Mouse (Mus musculus): ENCODE measurements around the gene Fignl1. TPM values are rescaled to one million over a fixed set of nuclear protein-coding genes. Genes with fewer than 3 reads are reported as not detected.

Fignl1 gene
- polyA plus RNA-seq, 1 experiment, result 24.4 TPM

GRCm38 (mm10) chr11:11848467-11848866 lies 39.7 kb upstream of the Fignl1 start:
- no peak overlapping the region for H3K4me3 ChIP-seq (ENCODE audit: insufficient read depth, low read length)
- H3K4me1 ChIP-seq (ENCODE audit: control insufficient read depth, insufficient read depth, low read length), result peaks cover 16% of the 10 kb centered on the region
- TF ChIP-seq CTCF (IDR thresholded peaks at IDR 0.05; ENCODE audit: borderline replicate concordance, insufficient read depth, low read length) (no peak), POLR2A (IDR thresholded peaks at IDR 0.05; ENCODE audit: low read depth, low read length) (no peak)
- H3K27ac ChIP-seq (ENCODE audit: insufficient read depth, low read length), result no peak overlapping the region

- peaks cover 10% of the 10 kb centered on the region for H3K4me1 ChIP-seq (ENCODE audit: control insufficient read depth, insufficient read depth, low read length)
- TF ChIP-seq POLR2A (IDR thresholded peaks at IDR 0.05; ENCODE audit: low read depth, low read length), result no peak
- no peak for TF ChIP-seq CTCF (IDR thresholded peaks at IDR 0.05; ENCODE audit: borderline replicate concordance, insufficient read depth, low read length)
- no peak overlapping the region for H3K4me3 ChIP-seq (ENCODE audit: insufficient read depth, low read length)
- 0 out of 2 replicates have a peak overlapping the region, but pooled peaks have one; percentile 16 for H3K27ac ChIP-seq (ENCODE audit: insufficient read depth, low read length)
Observed at GRCm38 (mm10) chr11:11845044-11845443, 36.3 kb upstream of the Fignl1 start.

GRCm38 (mm10) chr11:11844367-11844971 lies 35.7 kb upstream of the Fignl1 start:
- TF ChIP-seq POLR2A (IDR thresholded peaks at IDR 0.05; ENCODE audit: low read depth, low read length) (no peak), CTCF (IDR thresholded peaks at IDR 0.05; ENCODE audit: borderline replicate concordance, insufficient read depth, low read length) (peak; percentile 79)
- peak overlapping the region; percentile 16; the same call in 1 of the 2 replicates for H3K27ac ChIP-seq (ENCODE audit: insufficient read depth, low read length)
- H3K4me3 ChIP-seq (ENCODE audit: insufficient read depth, low read length), result no peak overlapping the region
- peaks cover 8% of the 10 kb centered on the region for H3K4me1 ChIP-seq (ENCODE audit: control insufficient read depth, insufficient read depth, low read length)

- Histone ChIP-seq H3K27ac (ENCODE audit: insufficient read depth, low read length) (no peak overlapping the region), H3K4me1 (ENCODE audit: control insufficient read depth, insufficient read depth, low read length) (peaks cover 6% of the 10 kb centered on the region), H3K4me3 (ENCODE audit: insufficient read depth, low read length) (no peak overlapping the region)
- TF ChIP-seq POLR2A (IDR thresholded peaks at IDR 0.05; ENCODE audit: low read depth, low read length) (no peak), CTCF (IDR thresholded peaks at IDR 0.05; ENCODE audit: borderline replicate concordance, insufficient read depth, low read length) (no peak)
Observed at GRCm38 (mm10) chr11:11841590-11841989, 32.8 kb upstream of the Fignl1 start.

- Histone ChIP-seq H3K4me1 (ENCODE audit: control insufficient read depth, insufficient read depth, low read length) (peaks cover 6% of the 10 kb centered on the region), H3K27ac (ENCODE audit: insufficient read depth, low read length) (0 out of 2 replicates have a peak overlapping the region, but pooled peaks have one; percentile 17), H3K4me3 (ENCODE audit: insufficient read depth, low read length) (no peak overlapping the region)
- no peak for TF ChIP-seq POLR2A (IDR thresholded peaks at IDR 0.05; ENCODE audit: low read depth, low read length)
- TF ChIP-seq CTCF (IDR thresholded peaks at IDR 0.05; ENCODE audit: borderline replicate concordance, insufficient read depth, low read length), result no peak
Observed at GRCm38 (mm10) chr11:11840746-11841145, 32.0 kb upstream of the Fignl1 start.

GRCm38 (mm10) chr11:11839874-11840273 lies 31.1 kb upstream of the Fignl1 start:
- Histone ChIP-seq H3K27ac (ENCODE audit: insufficient read depth, low read length) (no peak overlapping the region), H3K4me3 (ENCODE audit: insufficient read depth, low read length) (no peak overlapping the region), H3K4me1 (ENCODE audit: control insufficient read depth, insufficient read depth, low read length) (peaks cover 6% of the 10 kb centered on the region)
- TF ChIP-seq POLR2A (IDR thresholded peaks at IDR 0.05; ENCODE audit: low read depth, low read length), result no peak
- TF ChIP-seq CTCF (IDR thresholded peaks at IDR 0.05; ENCODE audit: borderline replicate concordance, insufficient read depth, low read length), result no peak

- no peak for TF ChIP-seq POLR2A (IDR thresholded peaks at IDR 0.05; ENCODE audit: low read depth, low read length)
- no peak for TF ChIP-seq CTCF (IDR thresholded peaks at IDR 0.05; ENCODE audit: borderline replicate concordance, insufficient read depth, low read length)
- no peak overlapping the region for H3K4me3 ChIP-seq (ENCODE audit: insufficient read depth, low read length)
- H3K27ac ChIP-seq (ENCODE audit: insufficient read depth, low read length), result peak overlapping the region; percentile 1; the same call in 1 of the 2 replicates
- H3K4me1 ChIP-seq (ENCODE audit: control insufficient read depth, insufficient read depth, low read length), result peaks cover 4% of the 10 kb centered on the region
Observed at GRCm38 (mm10) chr11:11837384-11837783, 28.6 kb upstream of the Fignl1 start.

- Histone ChIP-seq H3K4me3 (ENCODE audit: insufficient read depth, low read length) (no peak overlapping the region), H3K4me1 (ENCODE audit: control insufficient read depth, insufficient read depth, low read length) (peaks cover 2% of the 10 kb centered on the region), H3K27ac (ENCODE audit: insufficient read depth, low read length) (peak overlapping the region; percentile 1; the same call in 1 of the 2 replicates)
- TF ChIP-seq POLR2A (IDR thresholded peaks at IDR 0.05; ENCODE audit: low read depth, low read length) (no peak), CTCF (IDR thresholded peaks at IDR 0.05; ENCODE audit: borderline replicate concordance, insufficient read depth, low read length) (no peak)
Observed at GRCm38 (mm10) chr11:11836713-11837370, 28.1 kb upstream of the Fignl1 start.

- TF ChIP-seq POLR2A (IDR thresholded peaks at IDR 0.05; ENCODE audit: low read depth, low read length) (no peak), CTCF (IDR thresholded peaks at IDR 0.05; ENCODE audit: borderline replicate concordance, insufficient read depth, low read length) (no peak)
- H3K27ac ChIP-seq (ENCODE audit: insufficient read depth, low read length), result no peak overlapping the region
- no peak overlapping the region for H3K4me3 ChIP-seq (ENCODE audit: insufficient read depth, low read length)
- H3K4me1 ChIP-seq (ENCODE audit: control insufficient read depth, insufficient read depth, low read length), result peaks cover 2% of the 10 kb centered on the region
Observed at GRCm38 (mm10) chr11:11836262-11836661, 27.5 kb upstream of the Fignl1 start.

GRCm38 (mm10) chr11:11835791-11836190 lies 27.0 kb upstream of the Fignl1 start:
- TF ChIP-seq POLR2A (IDR thresholded peaks at IDR 0.05; ENCODE audit: low read depth, low read length) (no peak), CTCF (IDR thresholded peaks at IDR 0.05; ENCODE audit: borderline replicate concordance, insufficient read depth, low read length) (no peak)
- H3K27ac ChIP-seq (ENCODE audit: insufficient read depth, low read length), result no peak overlapping the region
- H3K4me1 ChIP-seq (ENCODE audit: control insufficient read depth, insufficient read depth, low read length), result peaks cover 2% of the 10 kb centered on the region; the same call in 1 of the 2 replicates
- H3K4me3 ChIP-seq (ENCODE audit: insufficient read depth, low read length), result no peak overlapping the region

Data from embryonic fibroblast, embryonic 13.5 days (primary cell).